Mouse (Mus musculus) urinary bladder, postnatal 36 days (tissue): ENCODE results near the gene Zan.

Source experiments
- DNase-seq, 2 experiments: peaks; one replicate each; pipeline ENCODE4 v3.0.0; 2022; ENCODE audit warnings: low spot score in 2 of 2, mixed read lengths in 1 of 2

Zan gene

GRCm38 (mm10) chr5:137351394-137351793, 125.5 kb downstream of the Zan start:
- DNase-seq, result no peak

GRCm38 (mm10) chr5:137351058-137351380, 125.8 kb downstream of the Zan start:
- DNase-seq, result no peak

- no peak for DNase-seq
Measured at GRCm38 (mm10) chr5:137350205-137351057, 126.4 kb downstream of the Zan start.

- DNase-seq, result peak; percentile 84 to 94
Measured at GRCm38 (mm10) chr5:137349384-137350204, 127.3 kb downstream of the Zan start, which contains the start of gene Ephb4. TSS of gene Ephb4 (plus strand) at chr5:137350109.

GRCm38 (mm10) chr5:137348482-137349383, 128.1 kb downstream of the Zan start:
- peak in 1 of 2 experiments; percentile 58 for DNase-seq

- DNase-seq, result no peak
Measured at GRCm38 (mm10) chr5:137347856-137348255, 129.0 kb downstream of the Zan start.

GRCm38 (mm10) chr5:137346983-137347382, 129.9 kb downstream of the Zan start:
- no peak for DNase-seq

GRCm38 (mm10) chr5:137346388-137346787, 130.5 kb downstream of the Zan start:
- DNase-seq, result no peak

- no peak for DNase-seq
Measured at GRCm38 (mm10) chr5:137345821-137346220, 131.0 kb downstream of the Zan start.

- no peak for DNase-seq
Measured at GRCm38 (mm10) chr5:137343869-137344268, 133.0 kb downstream of the Zan start.

- no peak for DNase-seq
Measured at GRCm38 (mm10) chr5:137343412-137343811, 133.5 kb downstream of the Zan start.

- DNase-seq, result no peak
Measured at GRCm38 (mm10) chr5:137342407-137343012, 134.4 kb downstream of the Zan start.

GRCm38 (mm10) chr5:137340222-137340621, 136.6 kb downstream of the Zan start:
- DNase-seq, result no peak

- DNase-seq, result peak in 1 of 2 experiments; percentile 45
Measured at GRCm38 (mm10) chr5:137339290-137339979, 137.4 kb downstream of the Zan start.

GRCm38 (mm10) chr5:137338663-137339289, 138.1 kb downstream of the Zan start:
- no peak for DNase-seq

- peak; percentile 83 to 94 for DNase-seq
Measured at GRCm38 (mm10) chr5:137338256-137338655, 138.6 kb downstream of the Zan start.

- DNase-seq, result no peak
Measured at GRCm38 (mm10) chr5:137337190-137337589, 139.7 kb downstream of the Zan start.

GRCm38 (mm10) chr5:137335066-137335465, 141.8 kb downstream of the Zan start:
- DNase-seq, result no peak

GRCm38 (mm10) chr5:137334317-137334716, 142.5 kb downstream of the Zan start:
- no peak for DNase-seq

- DNase-seq, result peak; percentile 93 to 95
Measured at GRCm38 (mm10) chr5:137333512-137334174, 143.2 kb downstream of the Zan start, which contains the start of gene Slc12a9. TSS of gene Slc12a9 (minus strand) at chr5:137333597.
